Mouse (Mus musculus) neural tube, embryonic 15.5 days (tissue): ENCODE measurements at regions not wholly inside any gene's neighbourhood (a gene's known extent, or its start where the extent isn't known, plus 50 kb on each side); places are given as distances from the start of the nearest gene placed in this dataset.

Source experiments
- ATAC-seq: fragments of 200-750 bp; cut with Nextera tagmentation; 2 replicates; pipeline ENCODE4 v1.8.0; 2017; ENCODE audit warnings: mild to moderate bottlenecking, moderate TSS enrichment, moderate library complexity; ENCODE audit not compliant: low FRiP score
- H3K27ac ChIP-seq: fragments of 300-500 bp; sonication (generic); replicated peaks from 2 replicates; pipeline ENCODE4 v1.5.1; 2015; ENCODE audit warnings: mild to moderate bottlenecking, inconsistent platforms
- H3K27me3 ChIP-seq: fragments of 300-500 bp; sonication (generic); replicated peaks from 2 replicates; pipeline ENCODE4 v1.6.1; 2015; ENCODE audit warnings: inconsistent platforms
- H3K36me3 ChIP-seq: fragments of 300-500 bp; sonication (generic); 2 replicates; pipeline ENCODE4 v1.6.1; 2015; ENCODE audit warnings: inconsistent platforms
- H3K4me1 ChIP-seq: fragments of 300-500 bp; sonication (generic); 2 replicates; pipeline ENCODE4 v1.6.1; 2015; ENCODE audit warnings: inconsistent platforms
- H3K4me2 ChIP-seq: fragments of 300-500 bp; sonication (generic); 2 replicates; pipeline ENCODE4 v1.6.1; 2015; ENCODE audit warnings: inconsistent platforms, mild to moderate bottlenecking, moderate library complexity
- H3K4me3 ChIP-seq: fragments of 300-500 bp; sonication (generic); replicated peaks from 2 replicates; pipeline ENCODE4 v1.5.1; 2015; ENCODE audit warnings: mild to moderate bottlenecking, inconsistent platforms
- H3K9ac ChIP-seq: fragments of 300-500 bp; sonication (generic); replicated peaks from 2 replicates; pipeline ENCODE4 v1.6.1; 2015; ENCODE audit warnings: mild to moderate bottlenecking, inconsistent platforms
- H3K9me3 ChIP-seq: fragments of 300-500 bp; sonication (generic); replicated peaks from 2 replicates; pipeline ENCODE4 v1.6.1; 2016; ENCODE audit warnings: inconsistent platforms
- WGBS: fragments of 180-500 bp; shearing (Covaris S2); methylation state at CpG from one replicate; pipeline ENCODE4 v1.1.7; 2015; ENCODE audit warnings: mixed read lengths; 5-methylcytosine and 5-hydroxymethylcytosine counted together

DNA sequence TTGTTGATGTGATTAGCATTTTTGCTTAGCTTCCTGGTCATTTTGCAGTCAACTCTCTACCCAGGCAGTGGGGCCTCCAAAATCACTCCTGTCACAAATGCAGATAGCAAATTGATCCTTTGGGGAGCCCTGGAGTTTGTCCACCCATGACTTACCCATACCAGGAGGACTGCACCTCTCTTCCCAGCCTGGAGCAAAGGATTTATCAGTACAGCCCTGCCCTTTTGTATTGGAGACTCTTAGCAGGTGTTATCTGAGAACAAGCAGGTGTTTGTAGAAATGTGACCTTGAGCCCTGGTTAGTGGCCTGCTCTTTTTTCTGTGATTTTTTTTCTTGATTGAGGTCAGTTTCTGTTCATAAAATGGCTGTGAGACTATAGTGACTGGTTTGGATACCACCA lies 392.6 kb downstream of the Bcl11a start:
- Histone ChIP-seq H3K36me3 (no peaks in the 10 kb centered on the region), H3K9ac (no peak overlapping the region), H3K27me3 (no peaks in the 10 kb centered on the region), H3K4me3 (no peak overlapping the region), H3K9me3 (no peaks in the 10 kb centered on the region), H3K27ac (no peak overlapping the region), H3K4me1 (no peaks in the 10 kb centered on the region), H3K4me2 (no peak overlapping the region)
- ATAC-seq = no peak

DNA sequence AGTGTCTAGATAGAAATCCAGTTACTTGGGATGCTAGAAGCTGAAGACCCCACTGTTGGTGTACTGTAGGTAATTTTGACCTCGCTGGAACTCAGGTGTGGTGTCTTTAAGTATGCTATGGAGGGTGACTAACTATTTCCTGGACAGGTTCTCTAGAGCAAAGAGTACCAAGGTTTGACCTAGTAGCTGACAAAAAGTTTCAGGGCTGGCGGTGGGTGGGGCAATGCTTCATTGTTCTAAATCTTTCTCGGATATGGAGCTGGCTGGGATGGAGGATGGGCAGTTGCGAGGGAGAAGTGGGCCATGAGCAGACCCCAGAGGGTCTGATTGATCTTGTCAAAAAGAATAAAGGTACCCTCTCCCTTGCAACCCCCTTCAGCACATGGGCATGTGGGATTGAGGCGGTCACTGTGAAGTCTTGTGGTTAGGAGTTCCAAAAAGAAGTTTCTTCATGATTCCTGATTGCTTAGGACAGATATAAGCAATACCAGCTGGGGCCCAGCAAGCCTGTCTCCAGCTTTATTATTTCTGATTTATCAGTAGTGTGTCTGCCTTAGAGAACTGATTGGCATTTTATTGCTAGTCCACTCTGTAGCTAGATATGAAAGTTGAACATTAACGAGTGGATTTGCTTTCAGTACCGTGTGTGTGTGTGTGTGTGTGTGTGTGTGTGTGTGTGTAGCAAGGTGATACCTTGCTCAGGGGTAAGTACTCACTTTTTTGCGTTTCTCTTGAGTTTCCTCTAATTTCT lies 394.9 kb downstream of the Bcl11a start:
- Histone ChIP-seq H3K36me3 (no peaks in the 10 kb centered on the region), H3K27me3 (no peaks in the 10 kb centered on the region), H3K4me2 (no peak overlapping the region), H3K9me3 (no peaks in the 10 kb centered on the region), H3K27ac (no peak overlapping the region), H3K4me3 (no peak overlapping the region), H3K4me1 (no peaks in the 10 kb centered on the region), H3K9ac (no peak overlapping the region)
- no peak for ATAC-seq
- 86% methylated on average over 8 of the region's 8 CpGs for WGBS

DNA sequence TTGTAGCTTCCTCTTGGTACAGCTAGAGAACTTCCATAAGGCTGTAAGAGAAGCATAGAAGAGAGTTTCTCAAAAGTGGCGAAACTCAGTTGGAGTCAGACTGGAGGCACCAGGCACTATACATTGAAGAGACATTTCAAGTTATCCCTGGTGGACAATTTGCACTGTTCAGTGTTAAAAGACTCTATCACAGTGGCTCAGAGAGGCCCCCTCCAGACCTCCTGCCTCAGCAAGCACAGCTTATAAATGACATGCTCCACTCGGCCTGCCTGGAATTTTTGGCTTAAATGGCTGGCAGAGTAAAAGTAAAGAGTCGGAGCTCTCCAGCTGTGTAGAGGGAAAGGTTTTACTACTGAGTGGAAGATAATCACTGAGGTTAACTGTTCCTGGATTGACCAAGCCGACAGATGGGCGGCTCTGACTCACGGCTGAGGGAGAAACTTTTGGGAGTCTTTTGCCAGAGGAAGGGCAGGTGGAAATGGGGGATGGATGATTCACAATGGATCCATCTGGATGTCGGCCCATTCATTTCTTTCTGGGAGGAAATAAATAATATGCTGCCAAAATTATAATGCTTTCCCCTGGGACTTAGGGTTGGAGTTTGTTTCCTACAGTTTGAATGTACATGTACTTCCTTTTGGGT lies 395.6 kb downstream of the Bcl11a start:
- no peak overlapping the region for H3K4me2 ChIP-seq
- H3K27ac ChIP-seq = no peak overlapping the region
- no peaks in the 10 kb centered on the region for H3K4me1 ChIP-seq
- H3K9me3 ChIP-seq = no peaks in the 10 kb centered on the region
- 35% methylated on average over 7 of the region's 7 CpGs for WGBS
- ATAC-seq = no peak
- H3K36me3 ChIP-seq = no peaks in the 10 kb centered on the region
- no peak overlapping the region for H3K4me3 ChIP-seq
- H3K9ac ChIP-seq = no peak overlapping the region
- no peaks in the 10 kb centered on the region for H3K27me3 ChIP-seq

DNA sequence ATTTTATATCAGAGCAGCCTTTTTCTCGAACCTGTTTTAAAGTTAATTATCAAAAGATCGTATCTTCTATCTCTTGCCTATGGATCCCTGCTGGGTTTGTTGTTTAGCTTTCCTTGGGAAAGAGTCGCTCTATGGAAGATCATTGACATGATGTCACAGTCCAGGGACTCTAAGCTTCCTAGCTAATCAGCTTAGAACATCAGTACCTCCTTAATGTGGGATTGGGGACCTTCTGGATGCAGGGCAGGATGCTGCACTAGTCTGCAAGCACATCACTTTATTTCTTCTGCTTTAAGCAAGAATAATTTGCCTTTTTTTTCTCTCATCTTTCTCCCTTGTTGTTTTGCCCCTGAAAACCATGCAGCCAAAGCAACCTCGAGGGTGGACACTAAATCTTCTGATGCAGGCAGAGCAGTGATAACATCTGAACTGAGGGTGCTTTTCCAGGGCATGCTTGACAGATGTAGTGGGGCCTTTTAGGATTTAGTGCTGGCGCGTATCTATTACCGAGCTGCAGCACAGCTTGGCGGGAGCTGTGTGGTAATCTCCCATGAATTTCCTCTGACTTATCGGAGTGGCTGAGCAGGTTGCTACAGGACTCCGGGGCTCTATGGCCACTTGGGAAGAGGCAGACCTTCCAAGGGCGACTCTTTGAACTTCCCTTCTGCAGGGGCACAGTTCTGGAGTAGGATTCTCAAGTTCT lies 425.0 kb downstream of the Bcl11a start:
- Histone ChIP-seq H3K27ac (peak overlapping the region; percentile 54; the same call in 1 of the 2 replicates), H3K9ac (no peak overlapping the region), H3K27me3 (no peaks in the 10 kb centered on the region), H3K4me1 (peaks cover 12% of the 10 kb centered on the region), H3K36me3 (no peaks in the 10 kb centered on the region), H3K9me3 (no peaks in the 10 kb centered on the region), H3K4me2 (no peak overlapping the region), H3K4me3 (no peak overlapping the region)
- WGBS = 31% methylated on average over 11 of the region's 11 CpGs
- ATAC-seq = peak; percentile 77; the same call in 1 of the 2 replicates

DNA sequence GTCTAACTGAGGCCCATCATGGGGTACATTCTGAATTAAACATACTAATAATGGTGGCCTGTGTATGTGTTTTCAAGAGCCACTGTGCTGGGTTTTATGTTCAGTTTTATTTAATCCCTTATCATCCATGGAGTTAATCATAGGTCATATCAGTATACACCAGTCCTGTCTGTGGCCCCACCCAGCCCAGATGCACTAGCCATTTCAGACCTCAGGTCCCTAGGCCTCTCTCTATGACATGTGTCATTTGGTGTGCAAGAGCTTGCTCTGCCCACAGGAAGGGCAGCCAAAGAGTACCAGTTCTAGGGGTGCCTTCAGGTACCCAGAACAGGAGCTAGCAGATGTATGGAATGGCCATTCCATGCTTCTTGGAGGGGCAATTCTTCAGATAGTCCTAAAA lies 437.7 kb downstream of the Bcl11a start:
- Histone ChIP-seq H3K36me3 (no peaks in the 10 kb centered on the region), H3K9ac (no peak overlapping the region), H3K27me3 (no peaks in the 10 kb centered on the region), H3K4me3 (no peak overlapping the region), H3K27ac (no peak overlapping the region), H3K9me3 (no peaks in the 10 kb centered on the region), H3K4me2 (no peak overlapping the region), H3K4me1 (no peaks in the 10 kb centered on the region)
- ATAC-seq = no peak

DNA sequence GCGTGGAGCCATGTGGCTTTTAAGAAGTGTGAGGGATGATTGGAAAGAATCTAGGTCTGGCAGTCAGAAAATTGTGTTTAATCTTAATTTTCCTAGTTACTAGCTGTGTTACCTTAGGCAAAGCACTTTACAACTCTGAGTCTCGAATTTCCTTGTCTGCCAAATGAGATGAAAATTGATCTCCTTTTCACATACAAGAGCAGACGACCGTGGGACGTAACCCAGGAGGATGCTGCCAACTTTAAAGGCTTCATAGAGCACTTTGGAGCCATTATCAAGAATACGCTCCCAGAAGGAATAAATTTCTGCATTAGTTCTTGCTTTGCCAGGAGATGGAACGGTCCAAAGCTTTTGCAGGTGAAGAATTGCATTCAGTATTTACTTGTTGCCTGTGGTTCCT lies 457.6 kb downstream of the Bcl11a start:
- H3K36me3 ChIP-seq = no peaks in the 10 kb centered on the region
- H3K4me1 ChIP-seq = no peaks in the 10 kb centered on the region
- 65% methylated on average over 7 of the region's 7 CpGs for whole genome bisulfite sequencing
- no peak for ATAC-seq
- no peak overlapping the region for H3K4me3 ChIP-seq
- H3K9me3 ChIP-seq = no peaks in the 10 kb centered on the region
- H3K4me2 ChIP-seq = no peak overlapping the region
- H3K9ac ChIP-seq = no peak overlapping the region
- H3K27me3 ChIP-seq = no peaks in the 10 kb centered on the region
- no peak overlapping the region for H3K27ac ChIP-seq

DNA sequence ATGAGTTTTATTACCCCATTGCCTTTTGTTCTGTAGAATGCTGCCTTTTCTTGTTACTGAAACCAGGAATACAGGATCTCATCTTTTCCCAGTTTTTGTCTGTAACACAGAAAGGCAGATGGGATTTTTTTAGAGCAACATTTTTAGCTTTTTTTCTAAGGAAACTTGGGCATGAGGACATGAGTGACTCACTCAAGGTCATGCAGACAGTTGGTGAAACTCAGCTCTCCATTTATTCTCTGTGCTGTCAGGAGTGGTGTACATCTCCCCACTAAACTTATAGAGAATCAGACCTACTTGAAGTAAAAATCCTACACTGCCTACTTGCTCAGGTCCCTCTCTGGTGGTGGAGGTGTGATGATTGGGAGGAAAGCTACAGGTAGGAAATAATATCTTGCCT lies 459.9 kb downstream of the Bcl11a start:
- Histone ChIP-seq H3K4me2 (no peak overlapping the region), H3K9me3 (no peaks in the 10 kb centered on the region)
- ATAC-seq = no peak

DNA sequence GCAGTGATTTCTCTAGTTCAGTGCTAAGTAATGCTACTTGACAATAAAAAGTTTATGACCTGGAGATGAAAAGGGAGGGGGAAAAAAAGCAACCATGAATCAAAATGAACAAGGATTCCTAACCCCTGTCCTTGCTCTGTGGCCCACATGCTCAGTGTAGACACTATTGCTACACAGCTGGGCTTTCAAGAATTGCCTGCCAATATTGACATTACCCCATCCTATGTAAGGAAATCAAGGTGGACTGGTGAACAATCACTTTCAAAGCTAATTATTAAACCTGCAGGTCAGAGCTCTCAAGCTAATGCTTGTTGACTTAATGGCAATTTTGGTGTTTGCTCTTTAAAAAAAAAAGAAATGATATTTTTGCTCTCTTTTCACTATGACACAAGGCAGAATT lies 491.8 kb downstream of the Bcl11a start:
- H3K4me3 ChIP-seq = no peak overlapping the region
- H3K27me3 ChIP-seq = no peaks in the 10 kb centered on the region
- no peak overlapping the region for H3K4me2 ChIP-seq
- H3K27ac ChIP-seq = no peak overlapping the region
- H3K9me3 ChIP-seq = no peaks in the 10 kb centered on the region
- H3K9ac ChIP-seq = no peak overlapping the region
- ATAC-seq = no peak
- H3K36me3 ChIP-seq = no peaks in the 10 kb centered on the region
- H3K4me1 ChIP-seq = no peaks in the 10 kb centered on the region

More for the DNA sequence above, 459.9 kb downstream of the Bcl11a start:
- Histone ChIP-seq H3K9ac (no peak overlapping the region), H3K4me1 (no peaks in the 10 kb centered on the region), H3K27ac (no peak overlapping the region), H3K4me3 (no peak overlapping the region), H3K27me3 (no peaks in the 10 kb centered on the region), H3K36me3 (no peaks in the 10 kb centered on the region)

DNA sequence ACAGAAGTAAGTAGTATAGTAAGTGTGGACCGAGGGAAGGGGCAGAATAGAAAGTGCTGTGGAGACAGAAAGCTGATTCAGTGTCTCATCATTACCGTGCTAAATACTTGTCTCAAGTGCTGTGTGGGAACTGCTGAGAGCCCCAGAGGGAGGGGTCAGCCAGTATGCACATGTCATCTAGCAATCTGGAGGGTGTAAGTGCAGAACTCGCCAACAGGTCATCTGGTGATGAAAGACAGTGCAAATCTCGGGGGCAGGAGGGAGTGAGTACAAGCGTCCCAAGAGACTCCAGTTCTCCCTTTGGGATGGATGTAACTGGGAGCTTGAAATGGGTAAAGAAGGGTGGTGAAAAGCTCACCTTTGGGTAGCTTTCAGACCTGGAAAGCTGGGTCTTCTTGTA lies 535.7 kb downstream of the Bcl11a start:
- WGBS = 72% methylated on average over 5 of the region's 5 CpGs
- Histone ChIP-seq H3K27ac (no peak overlapping the region), H3K4me3 (no peak overlapping the region), H3K36me3 (no peaks in the 10 kb centered on the region), H3K9ac (no peak overlapping the region), H3K27me3 (no peaks in the 10 kb centered on the region), H3K4me2 (no peak overlapping the region), H3K4me1 (no peaks in the 10 kb centered on the region), H3K9me3 (no peaks in the 10 kb centered on the region)
- ATAC-seq = no peak

DNA sequence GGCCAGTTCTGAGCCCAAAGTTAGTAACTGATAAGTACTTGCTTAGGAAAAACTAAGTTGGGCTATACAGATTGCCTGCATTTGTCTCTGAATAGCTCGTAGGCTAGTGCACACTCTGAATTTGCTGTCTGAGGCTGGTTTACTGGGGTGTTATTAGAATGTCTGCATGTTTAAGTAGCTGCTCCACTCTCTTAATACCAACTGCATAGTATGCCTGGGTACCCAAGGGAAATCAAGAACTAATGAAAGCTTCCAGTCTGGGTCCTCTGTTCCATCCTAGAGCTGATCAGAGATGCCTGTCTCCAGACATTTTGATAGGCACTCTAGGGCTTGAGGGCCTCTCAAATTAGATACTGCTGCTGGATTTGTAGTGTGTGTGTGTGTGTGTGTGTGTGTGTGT lies 537.6 kb downstream of the Bcl11a start:
- Histone ChIP-seq H3K9ac (no peak overlapping the region), H3K27me3 (no peaks in the 10 kb centered on the region), H3K4me1 (no peaks in the 10 kb centered on the region), H3K4me3 (no peak overlapping the region), H3K9me3 (no peaks in the 10 kb centered on the region), H3K36me3 (no peaks in the 10 kb centered on the region), H3K27ac (no peak overlapping the region), H3K4me2 (no peak overlapping the region)
- 0 out of 2 replicates have a peak, but pooled peaks have one; percentile 47 for ATAC-seq
- WGBS = 71% methylated on average over 1 of the region's 1 CpGs

DNA sequence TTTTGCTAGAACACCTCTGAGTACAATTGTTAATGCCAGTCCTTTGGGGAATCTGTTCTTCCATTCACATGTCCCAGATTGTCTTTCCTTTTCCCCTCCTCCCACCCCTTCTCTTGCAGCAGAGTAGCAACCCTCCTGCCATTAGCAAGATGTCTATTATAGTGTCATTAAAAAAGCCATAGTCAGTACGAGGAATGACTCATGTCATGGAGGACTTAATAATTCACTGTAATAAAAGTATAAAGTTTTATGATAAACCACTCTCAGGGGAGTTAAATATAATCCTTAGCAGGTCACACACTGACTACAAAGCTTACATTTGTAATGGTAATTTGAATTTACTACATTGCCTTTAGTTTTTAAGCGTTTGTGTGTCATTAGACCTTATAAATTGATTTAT lies 540.7 kb downstream of the Bcl11a start:
- Histone ChIP-seq H3K9ac (no peak overlapping the region), H3K27ac (no peak overlapping the region), H3K36me3 (no peaks in the 10 kb centered on the region), H3K4me3 (no peak overlapping the region), H3K27me3 (no peaks in the 10 kb centered on the region), H3K4me1 (no peaks in the 10 kb centered on the region), H3K9me3 (no peaks in the 10 kb centered on the region), H3K4me2 (no peak overlapping the region)
- no peak for ATAC-seq
- WGBS = 24% methylated on average over 2 of the region's 2 CpGs

DNA sequence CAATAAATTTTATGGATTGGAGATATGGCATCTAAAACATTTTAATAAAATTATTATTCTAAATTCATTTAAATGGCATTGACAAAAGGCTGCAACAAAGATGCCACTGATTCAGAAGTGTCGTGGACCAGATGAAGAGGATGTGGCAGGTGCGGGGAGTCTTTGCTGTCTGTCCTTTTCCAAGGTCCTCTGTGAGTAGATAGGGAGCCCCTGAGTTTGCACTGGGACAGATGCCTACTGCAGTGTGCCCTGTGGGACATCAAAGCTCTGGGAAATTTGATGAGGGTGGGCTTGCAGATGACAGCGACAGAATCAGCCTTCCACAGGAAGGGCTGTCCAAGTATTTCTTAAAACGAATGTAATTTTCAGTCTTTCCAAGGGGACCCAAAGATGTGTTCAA lies 541.2 kb downstream of the Bcl11a start:
- Histone ChIP-seq H3K27me3 (no peaks in the 10 kb centered on the region), H3K36me3 (no peaks in the 10 kb centered on the region), H3K27ac (no peak overlapping the region), H3K4me1 (no peaks in the 10 kb centered on the region), H3K9ac (no peak overlapping the region), H3K9me3 (no peaks in the 10 kb centered on the region), H3K4me2 (no peak overlapping the region), H3K4me3 (no peak overlapping the region)
- WGBS = 74% methylated on average over 4 of the region's 4 CpGs
- no peak for ATAC-seq
